Mouse (Mus musculus) forebrain, embryonic 14.5 days (tissue): ENCODE measurements around the gene Rrbp1. TPM values are rescaled to one million over a fixed set of nuclear protein-coding genes. Genes with fewer than 3 reads are reported as not detected.

Experiments used
- ATAC-seq: fragments of 200-750 bp; cut with Nextera tagmentation; 2 replicates; pipeline ENCODE4 v1.8.0; 2017; ENCODE audit warnings: mild to moderate bottlenecking, moderate library complexity
- DNase-seq: peaks from one replicate; pipeline ENCODE4 v3.0.0-alpha.2; 2015; ENCODE audit warnings: low spot score
- H3K27ac ChIP-seq: fragments of 300-500 bp; sonication (generic); 2 replicates; pipeline ENCODE4 v1.5.1; 2014; ENCODE audit warnings: low read depth, mild to moderate bottlenecking, control low read depth, low read length, moderate library complexity
- H3K27me3 ChIP-seq: fragments of 300-500 bp; sonication (generic); replicated peaks from 2 replicates; pipeline ENCODE4 v1.6.1; 2014; ENCODE audit warnings: low read length, control low read depth, mixed read lengths; ENCODE audit not compliant: control insufficient read depth, insufficient read depth
- H3K36me3 ChIP-seq: fragments of 300-500 bp; sonication (generic); 2 replicates; pipeline ENCODE4 v1.6.1; 2014; ENCODE audit warnings: low read length, control low read depth; ENCODE audit not compliant: control insufficient read depth, insufficient read depth
- H3K4me1 ChIP-seq: fragments of 300-500 bp; sonication (generic); 2 replicates; pipeline ENCODE4 v1.6.1; 2014; ENCODE audit warnings: antibody characterized with exemption, low read length, control low read depth; ENCODE audit not compliant: control insufficient read depth, insufficient read depth
- H3K4me2 ChIP-seq: fragments of 300-500 bp; sonication (generic); 2 replicates; pipeline ENCODE4 v1.6.1; 2014; ENCODE audit warnings: mild to moderate bottlenecking, control low read depth, low read length
- H3K4me3 ChIP-seq: fragments of 300-500 bp; sonication (generic); 2 replicates; pipeline ENCODE4 v1.5.1; 2014; ENCODE audit warnings: low read depth, low read length, control low read depth
- H3K9ac ChIP-seq: fragments of 300-500 bp; sonication (generic); 2 replicates; pipeline ENCODE4 v1.6.1; 2014; ENCODE audit warnings: mild to moderate bottlenecking, low read length, control low read depth, moderate library complexity
- H3K9me3 ChIP-seq: fragments of 300-500 bp; sonication (generic); replicated peaks from 2 replicates; pipeline ENCODE4 v1.6.1; 2016; ENCODE audit warnings: low read length, control low read depth, mixed read lengths; ENCODE audit not compliant: control insufficient read depth
- WGBS: fragments of 180-500 bp; shearing (Covaris S2); extraction: QIAGEN DNeasy Blood & Tissue Kit; methylation state at CpG from one replicate; pipeline ENCODE4 v1.1.7; 2014; 5-methylcytosine and 5-hydroxymethylcytosine counted together
- polyA plus RNA-seq: library from polyadenylated mRNA; unstranded; fragments of >200 nt; fragmentation: Nextera tagmentation; extraction: Ambion mirVana; gene quantifications from 2 replicates; pipeline ENCODE4 v1.2.1, GENCODE M21; 2014

The Rrbp1 gene
- polyA plus RNA-seq, 1 experiment from 2014 or later = 15.1 TPM

DNA sequence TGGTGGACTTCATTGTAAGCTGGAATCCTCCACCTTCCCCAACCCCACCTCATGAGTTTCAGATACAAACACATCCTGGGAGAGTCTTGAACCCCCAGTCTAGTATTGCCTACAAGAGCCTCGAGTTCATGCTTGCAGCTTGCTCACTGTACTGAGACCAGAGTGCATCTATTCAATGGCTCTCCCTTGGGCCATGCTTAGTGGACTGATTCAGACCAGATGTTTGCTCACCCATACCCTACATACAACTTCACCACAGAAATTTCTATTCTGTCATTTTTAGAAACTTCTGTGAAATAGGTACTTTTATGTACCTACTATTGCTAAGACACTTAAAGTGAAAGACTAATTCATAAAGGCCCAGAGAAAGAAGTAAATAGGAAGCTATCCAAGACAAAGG, 18.1 kb downstream of the Rrbp1 start:
- Histone ChIP-seq H3K4me3 (no peak overlapping the region), H3K4me1 (no peaks in the 10 kb centered on the region), H3K27me3 (no peaks in the 10 kb centered on the region), H3K36me3 (no peaks in the 10 kb centered on the region), H3K9me3 (no peaks in the 10 kb centered on the region), H3K9ac (no peak overlapping the region), H3K4me2 (no peak overlapping the region), H3K27ac (no peak overlapping the region)
- DNase-seq = no peak
- WGBS = 74% methylated on average over 1 of the region's 1 CpGs
- no peak for ATAC-seq

DNA sequence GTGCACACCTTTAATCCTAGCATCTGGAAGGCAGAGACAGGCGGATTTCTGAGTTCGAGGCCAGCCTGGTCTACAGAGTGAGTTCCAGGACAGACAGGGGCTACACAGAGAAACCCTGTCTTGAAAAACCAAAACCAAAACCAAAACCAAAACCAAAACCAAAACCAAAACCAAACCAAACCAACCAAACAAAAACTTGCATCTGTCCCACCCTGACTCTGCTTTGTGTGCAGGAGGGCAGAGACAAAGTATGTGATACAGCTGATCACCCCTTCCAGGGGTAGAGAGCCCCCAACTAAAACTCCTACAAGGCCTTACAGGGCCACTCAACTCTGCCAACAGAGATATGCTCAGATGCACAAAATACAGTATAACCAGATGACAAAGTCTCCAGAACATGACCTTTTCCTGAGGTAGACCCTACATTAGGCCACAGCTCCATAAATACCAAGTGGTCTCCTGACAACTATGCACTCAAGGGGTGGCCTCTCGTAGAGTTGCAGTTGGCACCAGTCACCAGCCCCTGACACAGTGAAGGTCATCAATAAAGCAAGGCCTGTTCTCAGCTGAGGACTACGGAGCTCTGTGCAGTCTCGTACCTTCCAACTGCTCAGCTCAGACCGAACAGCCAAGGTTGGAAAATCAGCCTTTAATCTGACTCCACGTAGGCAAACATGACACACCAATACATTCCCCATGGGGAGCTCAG, 18.9 kb downstream of the Rrbp1 start:
- no peaks in the 10 kb centered on the region for H3K9me3 ChIP-seq
- H3K4me3 ChIP-seq = no peak overlapping the region
- WGBS = 92% methylated on average over 7 of the region's 7 CpGs
- no peak overlapping the region for H3K9ac ChIP-seq
- H3K4me1 ChIP-seq = no peaks in the 10 kb centered on the region
- no peak overlapping the region for H3K27ac ChIP-seq
- ATAC-seq = no peak
- no peaks in the 10 kb centered on the region for H3K36me3 ChIP-seq
- no peak overlapping the region for H3K4me2 ChIP-seq
- H3K27me3 ChIP-seq = no peaks in the 10 kb centered on the region
- DNase-seq = no peak

DNA sequence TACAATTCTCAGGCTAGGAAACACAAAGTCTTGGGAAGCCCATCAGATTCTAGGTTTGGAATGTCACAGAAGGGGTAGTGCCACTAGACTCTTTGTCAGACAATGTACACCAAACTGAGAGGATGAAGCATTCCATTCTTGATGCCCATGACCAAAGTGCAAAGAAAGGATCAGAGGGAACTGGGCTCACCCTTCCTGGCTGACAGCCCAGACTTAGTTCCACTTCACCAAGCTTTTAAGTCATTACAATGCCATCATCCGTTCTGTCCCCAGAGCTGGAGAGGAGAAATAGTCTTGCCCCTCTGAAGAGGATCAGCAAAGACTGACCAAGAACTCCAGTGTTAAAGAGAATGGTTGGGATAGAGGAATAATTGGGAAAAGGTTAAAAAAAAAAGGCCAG, 20.1 kb downstream of the Rrbp1 start:
- DNase-seq = no peak
- no peaks in the 10 kb centered on the region for H3K27me3 ChIP-seq
- no peak overlapping the region for H3K4me3 ChIP-seq
- H3K9me3 ChIP-seq = no peaks in the 10 kb centered on the region
- no peak for ATAC-seq
- no peak overlapping the region for H3K9ac ChIP-seq
- H3K36me3 ChIP-seq = no peaks in the 10 kb centered on the region
- 9% methylated on average over 1 of the region's 1 CpGs for WGBS
- H3K4me1 ChIP-seq = no peaks in the 10 kb centered on the region
- H3K27ac ChIP-seq = no peak overlapping the region
- H3K4me2 ChIP-seq = no peak overlapping the region

DNA sequence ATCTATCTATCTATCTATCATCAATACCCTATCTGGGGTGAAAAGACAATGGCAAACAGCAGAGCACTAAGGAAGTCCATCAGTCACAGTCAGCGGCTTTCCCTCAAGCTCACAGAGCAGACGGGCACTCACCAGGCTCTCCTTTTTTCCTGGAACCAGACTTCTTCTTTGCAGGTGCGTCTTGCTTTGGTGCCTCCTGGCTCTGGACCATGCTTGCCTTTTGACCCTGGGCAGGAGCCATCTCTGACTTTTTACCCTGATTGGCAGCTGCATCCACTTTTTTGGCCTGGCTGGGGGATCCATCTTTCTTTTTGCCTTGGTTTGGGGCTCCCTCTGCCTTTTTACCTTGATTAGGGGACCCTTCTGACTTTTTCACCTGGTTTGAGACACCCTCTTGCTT, 23.0 kb downstream of the Rrbp1 start:
- WGBS = 89% methylated on average over 3 of the region's 3 CpGs
- no peaks in the 10 kb centered on the region for H3K4me1 ChIP-seq
- H3K9me3 ChIP-seq = no peaks in the 10 kb centered on the region
- H3K9ac ChIP-seq = no peak overlapping the region
- no peak overlapping the region for H3K27ac ChIP-seq
- H3K4me2 ChIP-seq = no peak overlapping the region
- H3K27me3 ChIP-seq = no peaks in the 10 kb centered on the region
- ATAC-seq (no peak), DNase-seq (no peak)
- H3K4me3 ChIP-seq = no peak overlapping the region
- H3K36me3 ChIP-seq = 0 out of 2 replicates have a peak, but pooled peaks cover 2% of the 10 kb centered on the region

GRCm38 (mm10) chr2:143987485-143987884, 23.6 kb downstream of the Rrbp1 start:
- Histone ChIP-seq H3K9ac (no peak overlapping the region), H3K4me3 (no peak overlapping the region), H3K4me2 (no peak overlapping the region), H3K9me3 (no peaks in the 10 kb centered on the region), H3K27ac (no peak overlapping the region), H3K4me1 (no peaks in the 10 kb centered on the region), H3K27me3 (no peaks in the 10 kb centered on the region), H3K36me3 (0 out of 2 replicates have a peak, but pooled peaks cover 2% of the 10 kb centered on the region)
- no peak for ATAC-seq
- no peak for DNase-seq
- WGBS = 75% methylated on average over 2 of the region's 2 CpGs

DNA sequence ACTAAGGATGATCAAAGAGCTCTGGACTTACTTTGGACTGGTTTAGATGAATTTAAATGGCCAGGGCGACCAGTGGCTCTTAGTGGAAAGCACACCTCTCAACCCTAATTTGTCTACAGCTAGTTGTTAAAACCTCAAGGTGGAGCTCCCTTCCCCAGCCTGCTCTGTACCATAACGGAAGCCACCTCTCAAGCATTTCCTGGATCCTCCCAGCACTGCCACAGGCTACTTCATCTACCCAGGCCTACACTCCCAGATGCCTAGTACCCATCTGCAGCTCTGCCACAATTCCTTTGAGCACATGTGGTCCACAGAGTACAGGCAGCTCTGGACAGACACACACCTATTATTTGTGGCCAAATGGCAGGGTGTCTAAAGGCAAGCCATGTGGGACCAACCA, 27.6 kb downstream of the Rrbp1 start:
- Histone ChIP-seq H3K27ac (no peak overlapping the region), H3K27me3 (no peaks in the 10 kb centered on the region), H3K36me3 (0 out of 2 replicates have a peak, but pooled peaks cover 2% of the 10 kb centered on the region), H3K4me3 (no peak overlapping the region), H3K9me3 (no peaks in the 10 kb centered on the region), H3K9ac (no peak overlapping the region), H3K4me1 (no peaks in the 10 kb centered on the region), H3K4me2 (no peak overlapping the region)
- WGBS = 64% methylated on average over 2 of the region's 2 CpGs
- ATAC-seq = no peak
- DNase-seq = no peak

- WGBS = 55% methylated on average over 3 of the region's 3 CpGs
- no peak for DNase-seq
- 0 out of 2 replicates have a peak, but pooled peaks cover 2% of the 10 kb centered on the region for H3K36me3 ChIP-seq
- no peak overlapping the region for H3K9ac ChIP-seq
- no peak overlapping the region for H3K4me2 ChIP-seq
- no peaks in the 10 kb centered on the region for H3K4me1 ChIP-seq
- no peak overlapping the region for H3K4me3 ChIP-seq
- no peaks in the 10 kb centered on the region for H3K27me3 ChIP-seq
- H3K9me3 ChIP-seq = no peaks in the 10 kb centered on the region
- no peak for ATAC-seq
- no peak overlapping the region for H3K27ac ChIP-seq
Observed at GRCm38 (mm10) chr2:143982901-143983300, 28.2 kb downstream of the Rrbp1 start.

DNA sequence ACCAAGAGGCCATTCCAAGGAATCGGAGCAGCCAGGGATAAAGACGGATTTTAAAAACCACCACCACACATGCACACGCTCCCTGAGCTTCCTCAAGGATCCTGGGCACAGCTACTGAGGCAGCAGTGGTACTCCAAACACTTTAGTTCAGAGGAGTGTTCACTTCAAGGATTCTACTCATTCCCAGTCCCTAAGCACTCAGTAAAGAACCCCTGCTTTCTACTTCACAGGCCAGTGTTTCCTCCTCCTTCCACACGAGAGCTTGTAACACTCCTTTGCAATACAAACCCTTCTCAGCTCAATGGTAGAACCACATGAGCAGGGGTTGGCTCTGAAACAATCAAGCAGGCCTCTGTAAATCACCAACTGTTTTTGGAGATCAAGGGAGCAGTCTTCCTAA, 28.9 kb downstream of the Rrbp1 start:
- Histone ChIP-seq H3K4me1 (no peaks in the 10 kb centered on the region), H3K9ac (no peak overlapping the region), H3K36me3 (0 out of 2 replicates have a peak, but pooled peaks cover 2% of the 10 kb centered on the region), H3K27me3 (no peaks in the 10 kb centered on the region), H3K4me2 (no peak overlapping the region), H3K27ac (no peak overlapping the region), H3K4me3 (no peak overlapping the region), H3K9me3 (no peaks in the 10 kb centered on the region)
- ATAC-seq (no peak), DNase-seq (no peak)
- 83% methylated on average over 4 of the region's 4 CpGs for WGBS

DNA sequence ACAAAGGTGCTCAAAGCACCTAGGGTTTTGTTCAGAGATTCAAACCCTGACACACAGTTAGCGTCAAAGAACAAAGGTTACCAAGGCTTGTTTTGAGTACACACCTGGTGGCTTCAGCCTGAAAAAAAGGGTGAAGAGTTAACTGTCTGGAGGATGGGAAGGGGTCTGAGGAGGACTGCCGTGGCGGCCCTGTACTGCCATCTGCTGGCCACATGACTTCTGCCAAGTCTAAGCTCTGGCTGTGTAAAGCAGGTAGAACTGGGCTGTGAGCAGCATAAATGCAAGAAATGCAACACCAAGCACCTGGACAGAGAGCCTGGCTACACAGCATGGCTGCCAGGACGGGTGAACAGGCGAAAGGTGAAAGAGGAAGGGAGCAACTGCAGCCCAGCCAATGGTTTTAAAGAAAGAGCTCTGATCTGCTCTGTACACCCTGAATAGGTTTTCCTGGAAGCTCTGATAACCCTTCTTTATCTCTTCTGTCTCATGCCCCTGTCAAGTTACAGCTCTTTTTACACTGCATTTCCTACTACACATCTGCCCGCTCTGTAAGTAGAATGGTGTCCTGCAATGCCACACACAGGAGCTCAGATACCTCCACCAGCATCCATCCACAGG, 30.2 kb downstream of the Rrbp1 start:
- 29% methylated on average over 6 of the region's 6 CpGs for WGBS
- DNase-seq = peak; percentile 88
- Histone ChIP-seq H3K27me3 (no peaks in the 10 kb centered on the region), H3K9ac (no peak overlapping the region), H3K36me3 (0 out of 2 replicates have a peak, but pooled peaks cover 2% of the 10 kb centered on the region), H3K9me3 (no peaks in the 10 kb centered on the region), H3K4me1 (no peaks in the 10 kb centered on the region), H3K4me2 (no peak overlapping the region), H3K4me3 (no peak overlapping the region), H3K27ac (no peak overlapping the region)
- peak; percentile 94 for ATAC-seq
